Mouse (Mus musculus): ENCODE measurements around the gene Plxna1. TPM values are rescaled to one million over a fixed set of nuclear protein-coding genes. Genes with fewer than 3 reads are reported as not detected.

Plxna1 gene
- polyA plus RNA-seq, 1 experiment from 2014 or later, result 34.8 TPM

- Histone ChIP-seq H3K27ac (no peak overlapping the region), H3K4me1 (no peaks in the 10 kb centered on the region), H3K9ac (no peak overlapping the region), H3K36me3 (ENCODE audit: poor library complexity, severe bottlenecking) (no peaks in the 10 kb centered on the region), H3K4me3 (no peak overlapping the region), H3K9me3 (replicated peaks) (no peaks in the 10 kb centered on the region), H3K27me3 (no peaks in the 10 kb centered on the region), H3K4me2 (no peak overlapping the region)
- ATAC-seq, result no peak
- WGBS, result 75% methylated on average over 7 of the region's 7 CpGs
These were observed 27.4 kb upstream of the Plxna1 start for GRCm38 (mm10) chr6:89389771-89390170.

GRCm38 (mm10) chr6:89386956-89387355, 24.5 kb upstream of the Plxna1 start:
- no peak overlapping the region for H3K4me2 ChIP-seq
- H3K4me3 ChIP-seq, result no peak overlapping the region
- H3K27me3 ChIP-seq, result no peaks in the 10 kb centered on the region
- WGBS, result 96% methylated on average over 1 of the region's 1 CpGs
- H3K9me3 ChIP-seq (replicated peaks), result no peaks in the 10 kb centered on the region
- no peak overlapping the region for H3K9ac ChIP-seq
- H3K4me1 ChIP-seq, result no peaks in the 10 kb centered on the region
- no peak for ATAC-seq
- no peak overlapping the region for H3K27ac ChIP-seq
- H3K36me3 ChIP-seq (ENCODE audit: poor library complexity, severe bottlenecking), result no peaks in the 10 kb centered on the region

- 84% methylated on average over 2 of the region's 2 CpGs for WGBS
- no peaks in the 10 kb centered on the region for H3K9me3 ChIP-seq (replicated peaks)
- H3K36me3 ChIP-seq (ENCODE audit: poor library complexity, severe bottlenecking), result no peaks in the 10 kb centered on the region
- no peak for ATAC-seq
- no peaks in the 10 kb centered on the region for H3K4me1 ChIP-seq
- H3K4me2 ChIP-seq, result no peak overlapping the region
- no peak overlapping the region for H3K4me3 ChIP-seq
- H3K27me3 ChIP-seq, result no peaks in the 10 kb centered on the region
- no peak overlapping the region for H3K27ac ChIP-seq
- H3K9ac ChIP-seq, result no peak overlapping the region
These were observed 22.3 kb upstream of the Plxna1 start for GRCm38 (mm10) chr6:89384699-89385098.

- 23% methylated on average over 5 of the region's 5 CpGs for WGBS
- Histone ChIP-seq H3K9ac (no peak overlapping the region), H3K4me2 (no peak overlapping the region), H3K36me3 (ENCODE audit: poor library complexity, severe bottlenecking) (no peaks in the 10 kb centered on the region), H3K27ac (no peak overlapping the region), H3K4me3 (no peak overlapping the region), H3K27me3 (no peaks in the 10 kb centered on the region), H3K9me3 (replicated peaks) (no peaks in the 10 kb centered on the region), H3K4me1 (no peaks in the 10 kb centered on the region)
- no peak for ATAC-seq
These were observed 19.4 kb upstream of the Plxna1 start for GRCm38 (mm10) chr6:89381851-89382250.

- 41% methylated on average over 3 of the region's 3 CpGs for WGBS
- no peaks in the 10 kb centered on the region for H3K4me1 ChIP-seq
- H3K27me3 ChIP-seq, result no peaks in the 10 kb centered on the region
- no peak for ATAC-seq
- no peak overlapping the region for H3K4me2 ChIP-seq
- no peak overlapping the region for H3K4me3 ChIP-seq
- H3K9me3 ChIP-seq (replicated peaks), result no peaks in the 10 kb centered on the region
- no peak overlapping the region for H3K9ac ChIP-seq
- no peaks in the 10 kb centered on the region for H3K36me3 ChIP-seq (ENCODE audit: poor library complexity, severe bottlenecking)
- no peak overlapping the region for H3K27ac ChIP-seq
These were observed 18.8 kb upstream of the Plxna1 start for GRCm38 (mm10) chr6:89381172-89381571.

- Histone ChIP-seq H3K9ac (no peak overlapping the region), H3K27me3 (no peaks in the 10 kb centered on the region), H3K27ac (no peak overlapping the region), H3K4me3 (no peak overlapping the region), H3K4me1 (no peaks in the 10 kb centered on the region), H3K4me2 (no peak overlapping the region), H3K36me3 (ENCODE audit: poor library complexity, severe bottlenecking) (no peaks in the 10 kb centered on the region), H3K9me3 (replicated peaks) (no peaks in the 10 kb centered on the region)
- WGBS, result 22% methylated on average over 3 of the region's 3 CpGs
- no peak for ATAC-seq
These were observed 18.3 kb upstream of the Plxna1 start for GRCm38 (mm10) chr6:89380751-89381150.

GRCm38 (mm10) chr6:89378264-89378663, 15.8 kb upstream of the Plxna1 start:
- Histone ChIP-seq H3K4me3 (no peak overlapping the region), H3K36me3 (ENCODE audit: poor library complexity, severe bottlenecking) (no peaks in the 10 kb centered on the region), H3K9ac (no peak overlapping the region), H3K27ac (no peak overlapping the region), H3K4me2 (no peak overlapping the region), H3K4me1 (no peaks in the 10 kb centered on the region), H3K27me3 (no peaks in the 10 kb centered on the region), H3K9me3 (replicated peaks) (no peaks in the 10 kb centered on the region)
- no peak for ATAC-seq
- 69% methylated on average over 2 of the region's 2 CpGs for WGBS

GRCm38 (mm10) chr6:89368812-89369211, 6.4 kb upstream of the Plxna1 start:
- Histone ChIP-seq H3K9me3 (replicated peaks) (no peaks in the 10 kb centered on the region), H3K4me3 (no peak overlapping the region), H3K9ac (no peak overlapping the region), H3K4me2 (no peak overlapping the region), H3K36me3 (ENCODE audit: poor library complexity, severe bottlenecking) (no peaks in the 10 kb centered on the region), H3K27me3 (peaks cover 9% of the 10 kb centered on the region), H3K4me1 (no peaks in the 10 kb centered on the region), H3K27ac (no peak overlapping the region)
- ATAC-seq, result no peak

GRCm38 (mm10) chr6:89364342-89364741, 1.9 kb upstream of the Plxna1 start:
- peaks cover 17% of the 10 kb centered on the region for H3K27me3 ChIP-seq

GRCm38 (mm10) chr6:89363107-89363451, 659 bp upstream of the Plxna1 start:
- peak; percentile 29; the same call in 1 of the 2 replicates for ATAC-seq

More at GRCm38 (mm10) chr6:89364342-89364741, 1.9 kb upstream of the Plxna1 start:
- no peak overlapping the region for H3K4me2 ChIP-seq
- no peak overlapping the region for H3K27ac ChIP-seq
- no peaks in the 10 kb centered on the region for H3K9me3 ChIP-seq (replicated peaks)
- ATAC-seq, result no peak
- WGBS, result 65% methylated on average over 3 of the region's 3 CpGs
- no peak overlapping the region for H3K4me3 ChIP-seq
- H3K4me1 ChIP-seq, result peaks cover 29% of the 10 kb centered on the region
- H3K9ac ChIP-seq, result no peak overlapping the region
- H3K36me3 ChIP-seq (ENCODE audit: poor library complexity, severe bottlenecking), result no peaks in the 10 kb centered on the region

GRCm38 (mm10) chr6:89361418-89362280, 771 bp downstream of the Plxna1 start:
- peak overlapping the region; percentile 98 for H3K4me3 ChIP-seq
- H3K9me3 ChIP-seq (replicated peaks), result no peaks in the 10 kb centered on the region
- peaks cover 10% of the 10 kb centered on the region for H3K36me3 ChIP-seq (ENCODE audit: poor library complexity, severe bottlenecking)
- WGBS, result 1% methylated on average over 48 of the region's 80 CpGs
- H3K27ac ChIP-seq, result peak overlapping the region; percentile 80
- peak overlapping the region; percentile 99 for H3K9ac ChIP-seq
- ATAC-seq, result peak; percentile 28
- H3K4me1 ChIP-seq, result peaks cover 56% of the 10 kb centered on the region
- H3K27me3 ChIP-seq, result peaks cover 17% of the 10 kb centered on the region
- H3K4me2 ChIP-seq, result peak overlapping the region; percentile 88

More at GRCm38 (mm10) chr6:89363107-89363451, 659 bp upstream of the Plxna1 start:
- Histone ChIP-seq H3K4me3 (peak overlapping the region; percentile 98), H3K4me1 (peaks cover 42% of the 10 kb centered on the region), H3K36me3 (ENCODE audit: poor library complexity, severe bottlenecking) (no peaks in the 10 kb centered on the region), H3K27me3 (peaks cover 17% of the 10 kb centered on the region), H3K9ac (peak overlapping the region; percentile 74), H3K9me3 (replicated peaks) (no peaks in the 10 kb centered on the region), H3K27ac (no peak overlapping the region), H3K4me2 (peak overlapping the region; percentile 88)
- WGBS, result 2% methylated on average over 16 of the region's 16 CpGs

- WGBS, result 45% methylated on average over 8 of the region's 8 CpGs
- no peak for ATAC-seq
- Histone ChIP-seq H3K9me3 (replicated peaks) (no peaks in the 10 kb centered on the region), H3K9ac (peak overlapping the region; percentile 99), H3K4me1 (peaks cover 63% of the 10 kb centered on the region), H3K4me3 (peak overlapping the region; percentile 98), H3K4me2 (peak overlapping the region; percentile 88), H3K27ac (peak overlapping the region; percentile 80; the same call in 1 of the 2 replicates), H3K27me3 (peaks cover 17% of the 10 kb centered on the region), H3K36me3 (ENCODE audit: poor library complexity, severe bottlenecking) (peaks cover 17% of the 10 kb centered on the region)
These were observed 1.6 kb downstream of the Plxna1 start for GRCm38 (mm10) chr6:89360709-89361417.

Data from forebrain, embryonic 13.5 days (tissue).